Mouse (Mus musculus) cerebellum, adult 8-10 months (tissue): ENCODE measurements at regions not wholly inside any gene's neighbourhood (a gene's known extent, or its start where the extent isn't known, plus 50 kb on each side); places are given as distances from the start of the nearest gene placed in this dataset.

Experiments used
- DNase-seq: peaks from one replicate; pipeline ENCODE4 v3.0.0; 2022

- DNase-seq: peak; percentile 3
Measured at GRCm38 (mm10) chr6:44341486-44341996, 675.5 kb upstream of the Tpk1 start.

GRCm38 (mm10) chr6:44297413-44297812 lies 631.3 kb upstream of the Tpk1 start:
- DNase-seq: peak; percentile 75
